Mouse (Mus musculus) embryonic facial prominence, embryonic 14.5 days (tissue): Measurements from ENCODE around the gene Gm20388. TPM values are rescaled to one million over a fixed set of nuclear protein-coding genes. Genes with fewer than 3 reads are reported as not detected.

ENCODE experiments used
- ATAC-seq: fragments of 200-750 bp; cut with Nextera tagmentation; 2 replicates; pipeline ENCODE4 v1.8.0; 2017; ENCODE audit warnings: low read depth, moderate number of reproducible peaks, moderate TSS enrichment
- DNase-seq: peaks from one replicate; pipeline ENCODE4 v3.0.0-alpha.2; 2015; ENCODE audit warnings: low spot score
- H3K27ac ChIP-seq: fragments of 300-500 bp; sonication (generic); replicated peaks from 2 replicates; pipeline ENCODE4 v1.5.1; 2014; ENCODE audit warnings: low read depth, mild to moderate bottlenecking, low read length, moderate library complexity
- H3K27me3 ChIP-seq: fragments of 300-500 bp; sonication (generic); replicated peaks from 2 replicates; pipeline ENCODE4 v1.6.1; 2014; ENCODE audit warnings: low read length; ENCODE audit not compliant: control insufficient read depth, insufficient read depth
- H3K36me3 ChIP-seq: fragments of 300-500 bp; sonication (generic); 2 replicates; pipeline ENCODE4 v1.6.1; 2014; ENCODE audit warnings: low read length, mixed read lengths; ENCODE audit not compliant: control insufficient read depth, insufficient read depth
- H3K4me1 ChIP-seq: fragments of 300-500 bp; sonication (generic); 2 replicates; pipeline ENCODE4 v1.6.1; 2014; ENCODE audit warnings: antibody characterized with exemption, low read length; ENCODE audit not compliant: control insufficient read depth, insufficient read depth
- H3K4me2 ChIP-seq: fragments of 300-500 bp; sonication (generic); 2 replicates; pipeline ENCODE4 v1.6.1; 2014; ENCODE audit warnings: low read depth, mild to moderate bottlenecking, low read length, moderate library complexity, mixed read lengths
- H3K4me3 ChIP-seq: fragments of 300-500 bp; sonication (generic); 2 replicates; pipeline ENCODE4 v1.5.1; 2014; ENCODE audit warnings: low read depth, mild to moderate bottlenecking, low read length
- H3K9ac ChIP-seq: fragments of 300-500 bp; sonication (generic); 2 replicates; pipeline ENCODE4 v1.6.1; 2014; ENCODE audit warnings: low read depth, mild to moderate bottlenecking, low read length, moderate library complexity, mixed read lengths
- H3K9me3 ChIP-seq: fragments of 300-500 bp; sonication (generic); 2 replicates; pipeline ENCODE4 v1.6.1; 2016; ENCODE audit warnings: low read length; ENCODE audit not compliant: control insufficient read depth
- WGBS: fragments of 180-500 bp; shearing (Covaris S2); extraction: QIAGEN DNeasy Blood & Tissue Kit; methylation state at CpG from one replicate; pipeline ENCODE4 v1.1.7; 2014; 5-methylcytosine and 5-hydroxymethylcytosine counted together
- polyA plus RNA-seq: library from polyadenylated mRNA; unstranded; fragments of >200 nt; fragmentation: Nextera tagmentation; extraction: Ambion mirVana; gene quantifications from 2 replicates; pipeline ENCODE4 v1.2.1, GENCODE M21; 2014

Gene Gm20388
- polyA plus RNA-seq, 1 experiment from 2014 or later = not detected

DNA sequence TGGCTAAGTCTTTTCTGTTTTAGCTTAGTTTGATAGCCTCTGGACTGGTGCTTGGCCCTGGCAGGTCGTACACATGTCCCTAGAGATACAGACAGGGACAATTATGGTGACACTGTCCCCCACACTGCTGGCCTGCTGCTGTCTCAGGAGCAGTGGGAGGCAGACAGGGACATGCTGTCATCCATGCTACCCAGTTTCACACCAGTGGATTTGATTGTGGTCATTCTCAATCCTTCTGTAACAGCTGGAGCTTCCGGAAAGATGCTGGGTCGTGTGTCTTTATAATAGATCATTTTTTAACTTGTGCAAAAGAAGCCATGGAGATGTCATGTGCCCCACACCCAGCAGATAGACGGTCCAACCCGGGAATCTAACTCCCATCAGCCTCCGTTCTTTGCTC lies 2334.5 kb downstream of the Gm20388 start:
- H3K4me1 ChIP-seq = peaks cover 17% of the 10 kb centered on the region
- ATAC-seq (no peak), DNase-seq (no peak)
- H3K36me3 ChIP-seq = no peaks in the 10 kb centered on the region
- no peaks in the 10 kb centered on the region for H3K9me3 ChIP-seq
- no peak overlapping the region for H3K4me2 ChIP-seq
- H3K9ac ChIP-seq = no peak overlapping the region
- H3K4me3 ChIP-seq = no peak overlapping the region
- no peak overlapping the region for H3K27ac ChIP-seq
- WGBS = 76% methylated on average over 6 of the region's 6 CpGs
- no peaks in the 10 kb centered on the region for H3K27me3 ChIP-seq

DNA sequence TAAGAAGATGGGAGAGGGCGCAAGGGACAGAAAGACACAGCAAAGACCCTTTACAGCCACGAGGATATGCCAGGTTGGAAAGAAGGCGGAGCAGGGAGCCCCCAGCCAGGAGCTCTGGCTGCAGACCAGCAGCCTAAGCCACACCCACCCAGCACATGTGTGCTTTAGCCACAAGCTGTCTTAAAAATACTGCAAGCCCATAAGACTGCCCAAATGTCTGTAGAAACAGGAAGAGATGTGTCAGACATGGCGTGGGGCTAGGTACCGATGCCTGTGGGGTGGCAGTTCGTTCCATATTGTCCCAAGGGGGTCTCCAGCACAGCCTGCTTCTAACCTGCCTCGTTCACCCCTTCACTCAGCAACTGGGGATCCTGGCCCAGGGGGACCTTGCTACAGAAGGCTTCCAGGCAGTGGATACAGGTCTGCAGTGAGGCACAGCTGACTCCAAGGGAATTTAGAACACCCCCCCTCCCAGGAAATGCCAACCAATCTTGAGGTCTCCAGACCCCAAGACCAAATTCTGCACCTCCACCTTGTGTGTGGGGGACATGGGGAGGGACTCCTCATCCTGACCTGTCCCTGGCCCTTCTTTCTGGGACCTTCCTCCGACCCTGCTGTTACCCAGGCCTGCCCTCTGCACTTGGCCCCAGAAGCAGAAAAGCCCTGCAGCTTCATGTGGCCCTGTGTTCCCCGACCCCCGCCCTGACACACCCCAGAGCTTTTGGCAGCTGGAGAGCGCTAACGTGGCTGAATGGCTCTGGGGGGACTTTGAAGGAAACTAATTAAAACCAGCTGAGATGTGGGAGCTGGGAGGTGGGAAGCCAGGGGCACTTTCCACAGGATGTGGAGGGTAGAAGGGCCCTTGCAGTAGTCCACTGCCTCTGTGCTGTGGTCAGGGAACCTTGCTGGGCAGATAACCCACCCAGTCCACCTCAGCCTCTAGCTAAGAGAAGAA lies 2335.9 kb downstream of the Gm20388 start:
- Histone ChIP-seq H3K9ac (no peak overlapping the region), H3K27ac (peak overlapping the region; percentile 57), H3K4me1 (peaks cover 17% of the 10 kb centered on the region), H3K36me3 (no peaks in the 10 kb centered on the region), H3K4me3 (no peak overlapping the region), H3K9me3 (no peaks in the 10 kb centered on the region), H3K4me2 (peak overlapping the region; percentile 5; the same call in 1 of the 2 replicates), H3K27me3 (no peaks in the 10 kb centered on the region)
- peak; percentile 84 for DNase-seq
- ATAC-seq = peak; percentile 44
- 18% methylated on average over 12 of the region's 12 CpGs for WGBS

DNA sequence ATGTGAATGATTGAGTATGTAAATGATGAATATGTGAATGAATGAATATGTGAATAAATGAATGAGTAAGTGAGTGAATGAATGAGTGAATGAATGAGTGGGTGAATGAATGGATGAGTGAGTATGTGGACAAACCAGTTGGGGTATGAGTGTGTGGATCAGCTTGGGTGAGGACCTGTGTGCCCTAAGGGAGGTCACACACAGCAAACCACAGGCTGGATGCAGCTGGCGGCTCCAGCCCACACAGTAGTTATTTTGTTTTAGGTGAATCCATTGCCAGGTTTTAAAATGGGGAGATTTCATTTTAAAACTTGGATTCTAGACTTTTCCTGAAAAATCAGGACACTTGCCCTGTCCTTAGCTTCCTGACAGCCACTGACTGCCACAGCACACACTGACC lies 2341.1 kb downstream of the Gm20388 start:
- Histone ChIP-seq H3K27ac (no peak overlapping the region), H3K4me2 (no peak overlapping the region), H3K36me3 (no peaks in the 10 kb centered on the region), H3K9ac (no peak overlapping the region), H3K4me1 (peaks cover 5% of the 10 kb centered on the region), H3K4me3 (no peak overlapping the region), H3K9me3 (no peaks in the 10 kb centered on the region), H3K27me3 (no peaks in the 10 kb centered on the region)
- 56% methylated on average over 1 of the region's 1 CpGs for WGBS
- ATAC-seq = no peak
- no peak for DNase-seq

DNA sequence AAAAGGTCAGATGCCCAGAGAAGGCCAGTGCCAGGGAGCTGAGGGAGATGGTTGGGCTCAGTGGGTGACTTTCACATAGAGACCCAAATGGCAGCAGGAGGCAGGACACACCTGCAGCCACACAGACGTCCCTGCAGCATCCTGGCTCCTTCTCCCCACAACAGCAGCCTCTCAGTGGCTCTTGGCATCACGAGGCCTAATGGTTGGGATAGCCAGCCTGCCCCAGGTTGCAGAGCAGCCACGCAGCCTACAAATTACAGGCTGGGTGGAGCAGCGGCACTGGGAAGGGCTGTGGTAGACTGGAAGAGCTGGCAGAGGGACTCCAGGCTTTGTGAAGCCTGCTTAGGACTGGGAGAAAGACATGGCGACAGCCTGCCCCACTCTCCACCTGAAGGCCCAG lies 2341.7 kb downstream of the Gm20388 start:
- Histone ChIP-seq H3K27ac (no peak overlapping the region), H3K4me2 (no peak overlapping the region), H3K4me3 (no peak overlapping the region), H3K9ac (no peak overlapping the region), H3K4me1 (no peaks in the 10 kb centered on the region; the same call in 1 of the 2 replicates), H3K9me3 (no peaks in the 10 kb centered on the region), H3K36me3 (no peaks in the 10 kb centered on the region), H3K27me3 (no peaks in the 10 kb centered on the region)
- WGBS = 45% methylated on average over 5 of the region's 5 CpGs
- no peak for DNase-seq
- ATAC-seq = no peak

DNA sequence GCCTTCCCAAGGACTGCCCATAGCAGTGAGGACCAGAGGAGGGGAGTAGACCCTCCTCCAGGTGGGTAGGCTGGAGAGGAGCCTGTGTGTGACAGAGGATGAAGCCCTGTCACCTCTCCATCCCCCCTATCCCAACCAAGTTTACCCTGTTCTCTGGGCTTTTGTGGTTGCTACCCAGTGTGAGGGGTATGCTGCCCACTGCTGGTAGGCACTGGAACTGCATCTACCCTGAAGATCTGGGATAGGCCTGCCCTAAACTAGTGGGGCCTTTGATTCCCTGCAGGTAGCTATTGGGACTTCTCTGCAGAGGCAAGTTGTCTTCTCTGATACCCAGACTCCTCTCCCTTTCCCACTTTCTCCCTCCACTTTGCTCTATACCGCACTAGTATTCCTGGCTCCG lies 2348.7 kb downstream of the Gm20388 start:
- Histone ChIP-seq H3K9ac (no peak overlapping the region), H3K4me1 (no peaks in the 10 kb centered on the region; the same call in 1 of the 2 replicates), H3K4me2 (no peak overlapping the region), H3K9me3 (no peaks in the 10 kb centered on the region), H3K27ac (no peak overlapping the region), H3K27me3 (no peaks in the 10 kb centered on the region), H3K4me3 (no peak overlapping the region), H3K36me3 (peaks cover 3% of the 10 kb centered on the region; the same call in 1 of the 2 replicates)
- peak; percentile 48 for DNase-seq
- WGBS = 73% methylated on average over 2 of the region's 2 CpGs
- ATAC-seq = peak; percentile 32; the same call in 1 of the 2 replicates

DNA sequence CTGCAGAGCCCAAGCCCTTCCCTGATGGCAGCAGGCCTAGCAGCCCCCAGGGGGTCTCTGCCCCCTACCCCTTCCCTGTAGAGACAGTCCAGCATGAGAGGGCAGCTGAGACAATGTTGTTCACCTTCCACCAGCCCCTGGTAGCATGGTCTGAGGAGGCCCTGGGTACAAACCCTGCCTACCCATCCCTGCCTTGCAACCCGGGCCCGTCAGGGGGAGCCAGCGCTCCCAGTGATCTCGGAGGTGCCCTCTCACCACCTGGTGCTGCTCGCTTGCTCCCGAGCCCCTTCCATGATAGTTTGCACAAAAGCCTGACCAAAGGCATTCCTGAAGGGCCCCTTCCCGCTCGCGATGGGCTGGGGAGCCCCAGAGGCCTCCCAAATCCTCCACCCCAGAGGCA lies 2350.1 kb downstream of the Gm20388 start:
- Histone ChIP-seq H3K27ac (no peak overlapping the region), H3K9ac (no peak overlapping the region), H3K36me3 (peaks cover 3% of the 10 kb centered on the region; the same call in 1 of the 2 replicates), H3K4me3 (no peak overlapping the region), H3K27me3 (no peaks in the 10 kb centered on the region), H3K9me3 (no peaks in the 10 kb centered on the region), H3K4me1 (no peaks in the 10 kb centered on the region; the same call in 1 of the 2 replicates), H3K4me2 (no peak overlapping the region)
- ATAC-seq (no peak), DNase-seq (no peak)
- WGBS = 65% methylated on average over 9 of the region's 9 CpGs

DNA sequence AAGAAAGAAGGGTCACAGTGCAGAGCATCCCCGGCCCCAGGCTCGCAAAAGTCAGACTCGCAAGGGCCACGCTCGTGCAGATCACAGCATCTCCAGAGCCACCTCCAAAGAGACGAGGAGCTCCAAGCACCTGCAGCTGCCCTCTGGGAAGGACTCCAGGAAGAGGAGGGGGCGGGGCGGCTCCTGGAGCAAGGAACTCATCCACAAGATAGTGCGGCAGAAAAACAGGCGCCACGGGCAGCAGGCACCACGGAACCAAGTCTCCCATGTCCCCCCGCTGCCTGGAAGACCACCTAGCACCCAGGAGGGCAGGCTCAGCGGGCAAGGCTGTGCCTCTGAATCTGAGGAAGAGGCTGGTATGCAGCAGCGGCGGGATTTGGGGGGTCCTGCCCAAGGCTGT lies 2352.2 kb downstream of the Gm20388 start:
- H3K4me3 ChIP-seq = no peak overlapping the region
- peaks cover 3% of the 10 kb centered on the region; the same call in 1 of the 2 replicates for H3K36me3 ChIP-seq
- no peaks in the 10 kb centered on the region for H3K9me3 ChIP-seq
- H3K27ac ChIP-seq = no peak overlapping the region
- no peak overlapping the region for H3K4me2 ChIP-seq
- DNase-seq (no peak), ATAC-seq (no peak)
- no peak overlapping the region for H3K9ac ChIP-seq
- 73% methylated on average over 16 of the region's 16 CpGs for WGBS
- no peaks in the 10 kb centered on the region for H3K27me3 ChIP-seq
- no peaks in the 10 kb centered on the region; the same call in 1 of the 2 replicates for H3K4me1 ChIP-seq

DNA sequence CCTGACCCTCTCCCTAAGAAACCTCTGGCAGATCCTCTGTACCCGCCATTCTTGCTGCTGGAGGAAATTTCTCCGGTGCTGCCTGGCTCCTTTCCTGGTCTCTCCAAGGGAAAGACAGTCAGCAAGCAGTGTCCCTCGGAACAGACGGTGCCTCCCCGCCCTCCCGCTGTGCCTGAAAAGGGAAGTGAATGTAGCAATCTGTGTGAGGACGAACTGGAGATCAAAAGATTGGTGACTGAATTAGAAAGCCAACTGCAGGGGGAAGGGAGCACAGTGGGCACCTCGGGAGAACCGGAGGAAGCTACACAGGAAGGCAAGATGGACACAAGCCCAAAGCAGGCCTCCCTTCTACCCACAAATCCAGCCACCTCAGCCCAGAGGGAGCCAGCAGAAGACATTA lies 2353.6 kb downstream of the Gm20388 start:
- Histone ChIP-seq H3K9ac (no peak overlapping the region), H3K36me3 (peaks cover 3% of the 10 kb centered on the region; the same call in 1 of the 2 replicates), H3K27me3 (no peaks in the 10 kb centered on the region), H3K27ac (no peak overlapping the region), H3K4me3 (no peak overlapping the region), H3K4me1 (peaks cover 5% of the 10 kb centered on the region), H3K4me2 (no peak overlapping the region), H3K9me3 (no peaks in the 10 kb centered on the region)
- WGBS = 44% methylated on average over 9 of the region's 9 CpGs
- no peak for ATAC-seq
- DNase-seq = no peak
